Mouse (Mus musculus) thymus, adult 2 months (tissue): ENCODE results near the gene Itga5.

Experiments used
- CTCF ChIP-seq: fragments of 200-500 bp; IDR thresholded peaks from 2 replicates; pipeline ENCODE4 v1.5.1; 2012; ENCODE audit warnings: mild to moderate bottlenecking, control low read depth, low read length, moderate library complexity, borderline replicate concordance; ENCODE audit not compliant: control insufficient read depth, poor library complexity, insufficient read depth; ENCODE audit errors: extremely low read depth
- POLR2A ChIP-seq: fragments of 200-500 bp; IDR thresholded peaks from 2 replicates; pipeline ENCODE4 v1.6.1; 2012; ENCODE audit warnings: mild to moderate bottlenecking, low read length, control low read depth, moderate library complexity; ENCODE audit not compliant: control insufficient read depth, poor library complexity, insufficient read depth; ENCODE audit errors: extremely low read depth

GRCm38 (mm10) chr15:103313495-103314095, 53.0 kb downstream of the Itga5 start:
- TF ChIP-seq CTCF (no peak), POLR2A (no peak)
